Mouse (Mus musculus): ENCODE measurements around the gene Arpc1b. TPM values are rescaled to one million over a fixed set of nuclear protein-coding genes. Genes with fewer than 3 reads are reported as not detected.
"Not testable (repeated sequence)": the region's sequence is repeated elsewhere in the genome, so short reads cannot be mapped to it uniquely, and the experiment has no call there.

Arpc1b gene
- 10 to 100 TPM; 46.0 to 70.3 (median 55.0) TPM for total RNA-seq (2022)

DNA sequence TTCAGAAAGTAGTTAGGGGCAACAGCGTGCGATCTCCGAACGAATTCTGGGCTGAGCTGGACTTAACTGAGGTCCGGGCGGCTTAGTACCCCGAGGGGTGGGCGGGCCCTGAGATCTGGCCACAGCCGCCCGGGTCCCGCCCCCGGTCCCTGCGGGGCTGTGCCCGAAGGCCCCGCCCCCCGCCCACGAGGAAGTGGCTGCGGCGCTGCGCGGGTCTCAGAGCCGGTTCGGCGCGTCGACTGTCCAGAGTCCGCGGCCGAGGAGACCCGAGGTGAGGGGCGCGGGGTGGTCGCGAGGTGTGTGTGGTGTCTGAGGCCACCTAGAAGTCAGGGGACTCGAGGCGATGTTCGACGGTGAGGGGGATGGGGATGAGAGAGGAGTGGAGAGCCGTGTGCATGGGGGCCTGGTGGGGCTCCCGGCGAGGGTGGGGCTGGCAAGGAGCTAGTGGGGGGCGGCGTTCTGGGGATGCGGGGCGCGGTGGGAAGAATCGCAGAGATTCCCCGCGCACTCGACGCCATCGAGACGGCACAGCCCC is at the start of gene Arpc1b:
Arpc1b (plus strand) TSS at position 145 of the 535 bp plus-strand sequence.
- peak; percentile 60 for DNase-seq (ENCODE audit: low spot score)

DNA sequence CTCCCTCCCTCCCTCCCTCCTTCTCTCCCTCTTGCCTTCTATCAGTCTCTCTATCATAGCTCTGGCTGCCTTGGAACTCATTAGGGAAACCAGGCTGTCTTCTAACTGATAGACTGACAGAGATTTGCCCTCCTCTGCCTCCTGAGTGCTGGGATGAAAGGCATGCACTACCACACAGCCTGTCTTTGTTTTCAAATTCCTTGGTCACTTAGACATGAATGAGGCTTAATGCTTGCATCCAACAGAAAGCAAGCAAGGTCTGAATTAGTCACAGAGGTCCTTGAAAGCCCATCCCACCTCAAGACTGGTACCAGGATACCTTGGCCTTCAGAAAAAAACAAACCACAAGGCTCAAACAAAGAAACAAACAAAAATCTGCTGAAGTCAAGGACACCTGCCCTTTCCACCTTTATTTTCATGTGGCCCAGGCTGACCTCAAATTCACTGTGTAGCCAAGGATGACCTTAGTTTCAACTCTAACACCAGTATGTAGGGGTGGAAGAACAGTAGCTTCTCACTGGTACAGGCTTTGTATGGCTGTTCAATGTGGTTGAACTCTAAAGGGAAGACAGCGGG is 49.2 kb upstream of the Arpc1b start:
- DNase-seq (ENCODE audit: low spot score): no peak

DNA sequence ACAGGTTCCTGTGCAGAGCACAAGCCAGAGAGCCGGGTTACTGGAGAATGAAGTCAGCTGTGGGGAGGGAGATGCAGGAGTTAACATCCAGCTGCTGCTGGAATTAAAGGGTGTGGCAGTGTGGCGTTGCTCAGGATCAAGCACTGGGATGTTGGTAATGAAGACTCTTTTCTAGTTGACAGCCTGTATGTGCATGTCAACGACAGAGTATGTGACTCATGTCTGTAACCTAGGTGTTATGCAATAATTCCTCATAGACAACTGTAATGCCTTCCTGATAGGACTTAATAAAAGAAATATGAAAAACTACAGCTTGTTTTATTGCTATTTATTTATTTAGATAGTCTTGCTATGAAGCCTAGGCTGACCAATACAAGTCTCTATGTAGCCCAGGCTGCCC is 45.2 kb upstream of the Arpc1b start:
- no peak for DNase-seq (ENCODE audit: low spot score)

DNA sequence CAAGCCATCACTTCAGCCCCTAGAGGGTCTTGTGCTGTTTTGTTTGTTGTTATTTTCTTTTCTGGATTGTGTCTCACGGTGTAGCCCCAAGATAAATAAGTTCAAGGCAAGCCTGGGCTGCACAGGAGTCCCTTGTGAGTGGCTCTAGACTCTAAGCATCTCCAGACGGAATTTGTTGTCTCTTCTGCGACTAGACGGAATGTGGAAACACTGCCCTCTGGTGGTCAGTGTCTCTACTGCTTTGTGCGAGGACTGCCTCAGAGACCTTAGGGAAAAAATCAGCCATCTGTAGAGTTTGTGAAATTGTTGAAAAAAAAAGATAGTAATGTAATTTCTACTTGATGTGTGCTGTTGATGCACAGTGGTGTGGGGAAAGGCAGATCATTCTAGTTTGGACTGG is 44.3 kb upstream of the Arpc1b start:
- peak; percentile 50 for DNase-seq (ENCODE audit: low spot score)

DNA sequence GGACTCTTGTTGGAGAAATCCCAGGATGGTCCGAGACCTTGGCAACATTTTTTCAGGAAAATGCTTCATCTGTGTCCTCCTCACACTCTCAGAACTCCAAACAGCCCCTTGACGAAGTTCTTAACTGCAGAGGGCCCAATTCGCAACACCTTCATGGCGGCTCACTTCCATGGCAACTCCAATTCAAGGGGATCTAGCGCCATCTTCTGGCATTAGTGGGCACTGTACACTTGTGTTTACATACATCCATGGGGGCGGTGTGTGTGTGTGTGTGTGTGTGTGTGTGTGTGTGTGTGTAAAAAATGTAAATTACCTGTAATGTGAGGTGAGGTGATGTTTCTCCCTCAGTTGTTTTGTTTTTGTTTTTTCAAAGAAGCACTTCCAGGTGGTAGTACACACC is 42.7 kb upstream of the Arpc1b start:
- DNase-seq (ENCODE audit: low spot score): no peak

DNA sequence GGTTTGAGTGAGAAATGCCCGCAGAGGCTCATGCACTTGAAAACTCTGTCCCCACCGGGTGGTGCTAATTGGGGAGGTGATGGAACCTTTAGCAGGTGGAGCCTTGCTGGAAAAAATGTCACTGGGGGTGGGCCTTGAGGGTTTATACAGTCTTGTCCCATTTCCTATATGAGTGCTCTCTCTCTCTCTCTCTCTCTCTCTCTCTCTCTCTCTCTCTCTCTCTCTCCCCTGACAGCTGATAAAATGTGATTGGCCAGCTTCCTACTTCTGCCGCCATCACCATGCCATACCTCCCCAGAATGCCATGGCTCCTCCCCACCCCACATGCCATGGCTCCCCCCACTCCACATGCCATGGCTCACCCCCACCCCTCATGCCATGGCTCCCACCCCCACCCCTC is 38.9 kb upstream of the Arpc1b start:
- DNase-seq (ENCODE audit: low spot score): no peak

DNA sequence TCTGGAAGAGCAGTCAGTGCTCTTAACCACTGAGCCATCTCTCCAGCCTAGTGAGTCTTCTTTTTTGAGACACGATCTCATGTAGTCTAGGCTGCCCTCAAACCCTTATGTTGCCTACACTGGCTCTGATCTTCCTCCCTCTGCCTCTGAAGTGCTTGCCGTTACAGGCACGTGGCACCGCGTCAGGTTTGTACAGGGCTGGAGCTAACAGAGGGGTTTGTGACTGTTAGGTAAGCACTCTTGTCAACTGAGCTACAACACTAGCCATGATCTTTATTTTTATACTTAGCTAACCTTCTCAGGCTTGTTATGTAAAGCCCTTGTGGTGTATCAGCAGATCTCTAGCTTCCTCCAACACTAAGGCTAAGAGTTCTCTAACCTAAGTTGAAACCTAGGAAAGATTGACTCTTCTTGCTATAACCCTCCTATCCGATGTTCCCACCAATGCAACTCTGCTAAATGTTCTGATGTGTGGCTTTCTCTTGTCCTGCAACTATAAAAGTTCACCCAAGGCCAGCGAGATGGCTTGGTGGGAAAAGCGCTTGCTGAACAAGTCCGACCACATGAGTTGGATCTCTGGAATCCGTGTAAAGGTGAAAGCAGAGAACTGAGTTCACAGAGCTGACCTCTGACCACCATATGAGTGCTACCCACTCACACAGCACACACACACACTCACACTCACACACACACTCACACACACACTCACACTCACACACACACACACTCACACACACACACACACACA is 32.0 kb upstream of the Arpc1b start:
- no peak for DNase-seq (ENCODE audit: low spot score)

DNA sequence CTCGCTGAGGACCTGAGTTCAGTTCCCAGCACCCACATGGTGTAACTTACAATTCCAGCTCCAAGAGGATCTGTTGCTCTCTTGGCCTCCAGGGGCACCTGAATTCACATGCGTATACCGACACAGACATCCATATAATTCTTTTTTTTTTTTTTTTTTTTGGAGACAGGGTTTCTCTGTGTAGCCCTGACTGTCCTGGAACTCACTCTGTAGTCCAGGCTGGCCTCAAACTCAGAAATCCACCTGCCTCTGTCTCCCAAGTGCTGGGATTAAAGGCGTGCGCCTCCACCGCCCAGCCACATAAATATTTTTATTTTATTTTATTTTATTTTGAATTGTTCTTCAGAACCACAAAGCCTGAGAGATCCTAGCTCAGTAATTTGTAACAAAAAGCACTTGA is 30.8 kb upstream of the Arpc1b start:
- DNase-seq (ENCODE audit: low spot score): not testable (repeated sequence)

DNA sequence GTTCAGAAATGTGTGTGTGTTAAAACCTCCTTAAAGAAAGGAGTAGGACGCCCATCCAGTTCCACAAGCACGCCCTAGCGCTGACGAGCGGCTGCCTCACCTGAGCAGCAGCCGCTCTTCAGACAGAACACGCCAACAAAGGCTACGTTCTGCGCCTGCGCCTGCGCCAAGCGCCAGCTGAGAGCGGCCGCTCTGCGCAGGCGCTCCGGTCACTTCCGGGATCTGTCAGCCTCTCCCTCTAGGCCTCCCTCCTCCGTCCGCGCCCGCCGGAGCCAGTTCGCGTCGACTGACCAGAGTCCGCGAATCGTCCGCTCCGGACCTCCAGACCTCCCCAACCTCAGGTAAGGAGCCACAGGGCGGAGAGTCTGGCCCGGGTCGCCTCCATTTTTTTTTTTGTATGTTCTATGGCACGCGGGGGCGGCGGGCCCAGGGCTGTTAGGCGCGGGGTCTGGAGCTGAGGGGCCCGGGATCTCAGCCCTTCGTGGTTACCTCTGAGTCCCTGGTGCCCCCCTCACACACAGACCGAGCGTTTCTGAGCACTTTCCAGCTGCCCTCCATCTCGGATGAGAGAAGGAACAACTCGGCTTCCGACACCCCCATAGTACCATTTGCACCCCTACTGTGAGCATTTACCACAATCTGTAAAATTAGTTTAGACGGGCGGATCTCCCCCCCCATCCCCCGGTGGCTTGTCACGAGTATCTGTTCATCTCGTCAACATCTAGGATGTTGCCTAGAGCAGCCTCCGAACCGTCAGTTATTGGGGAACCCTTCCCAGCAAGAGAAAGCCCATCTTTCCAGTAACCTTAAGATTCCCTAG is 30.2 kb upstream of the Arpc1b start, which contains the start of the genes Arpc1a and Kpna7:
Arpc1a (plus strand) TSS at position 199 of the 820 bp plus-strand sequence.
Kpna7 (minus strand) TSS at position 399 of the 820 bp plus-strand sequence.
- DNase-seq (ENCODE audit: low spot score): peak; percentile 88

DNA sequence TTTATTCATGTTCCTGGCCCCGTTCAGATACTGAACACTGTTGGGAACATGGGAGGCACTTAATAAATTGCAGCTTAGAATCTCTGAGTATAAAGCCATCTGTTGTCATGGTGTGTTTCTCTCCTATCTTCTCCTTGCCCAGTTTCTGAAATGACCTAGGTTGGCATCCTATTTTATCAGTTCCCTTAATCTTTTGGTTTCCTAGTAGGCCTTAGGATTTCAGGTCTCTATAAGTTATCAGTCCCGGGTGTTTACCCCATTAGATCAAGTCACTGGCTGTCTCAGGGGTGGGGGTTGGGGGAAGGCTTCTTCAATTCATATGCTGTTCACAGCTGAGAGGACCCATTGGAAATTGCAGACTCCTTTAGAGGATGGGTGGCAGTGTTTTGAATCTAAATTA is 29.2 kb upstream of the Arpc1b start:
- DNase-seq (ENCODE audit: low spot score): no peak

DNA sequence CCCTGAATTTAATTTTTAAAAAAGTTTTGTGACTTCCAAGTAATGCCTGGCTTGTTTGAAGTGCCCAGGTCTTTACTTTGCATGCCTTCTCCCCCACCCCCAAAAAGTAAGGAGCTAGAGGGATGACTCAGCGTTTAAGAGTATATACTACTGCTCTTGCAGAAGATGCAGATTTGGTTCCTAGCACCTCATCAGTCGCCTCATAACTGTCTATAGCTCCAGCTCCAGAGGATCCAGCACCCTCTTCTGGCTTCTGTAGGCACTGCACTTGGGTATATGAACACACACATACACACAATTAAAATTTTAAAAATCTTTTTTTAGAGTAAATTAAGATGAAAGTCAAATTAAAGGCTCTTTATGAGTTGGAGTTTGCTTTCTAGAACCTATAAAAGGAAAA is 25.8 kb upstream of the Arpc1b start:
- no peak for DNase-seq (ENCODE audit: low spot score)

DNA sequence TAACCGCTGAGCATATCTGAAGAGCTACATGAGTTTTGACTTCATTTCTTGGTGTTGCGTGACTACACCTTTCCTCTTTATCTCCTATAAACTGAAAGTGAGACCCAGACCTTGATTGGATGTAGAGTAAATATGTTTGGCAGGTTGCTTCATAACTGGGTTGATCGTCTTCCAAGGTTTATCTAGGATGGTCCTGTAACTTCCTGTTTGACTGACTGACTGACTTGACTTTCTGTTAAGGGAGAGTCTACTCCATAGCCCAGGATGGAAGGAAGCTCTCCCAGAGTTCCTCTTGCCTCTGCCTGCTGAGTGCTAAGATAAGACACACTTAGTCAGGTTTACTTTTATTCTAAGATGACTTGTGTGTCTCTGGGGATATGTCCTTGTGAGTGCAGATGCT is 24.1 kb upstream of the Arpc1b start:
- no peak for DNase-seq (ENCODE audit: low spot score)

DNA sequence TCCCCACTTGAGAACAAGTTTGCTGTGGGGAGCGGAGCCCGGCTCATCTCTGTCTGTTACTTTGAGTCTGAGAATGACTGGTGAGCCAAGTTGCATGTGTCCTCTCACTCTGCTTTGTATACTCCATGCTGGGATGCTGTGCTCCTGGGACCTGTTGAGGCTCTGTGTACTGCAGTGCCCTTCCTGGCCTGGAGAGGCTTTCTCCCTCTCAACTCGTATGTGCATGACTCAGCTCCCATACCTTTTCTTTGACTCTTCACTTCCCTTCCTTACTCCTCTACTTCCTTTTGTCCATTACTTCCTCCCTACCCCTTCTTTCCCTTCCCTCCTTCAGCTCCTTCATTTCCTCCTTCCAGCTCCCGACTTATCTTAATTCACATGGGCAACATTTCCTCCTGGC is 17.8 kb upstream of the Arpc1b start:
- DNase-seq (ENCODE audit: low spot score): no peak

DNA sequence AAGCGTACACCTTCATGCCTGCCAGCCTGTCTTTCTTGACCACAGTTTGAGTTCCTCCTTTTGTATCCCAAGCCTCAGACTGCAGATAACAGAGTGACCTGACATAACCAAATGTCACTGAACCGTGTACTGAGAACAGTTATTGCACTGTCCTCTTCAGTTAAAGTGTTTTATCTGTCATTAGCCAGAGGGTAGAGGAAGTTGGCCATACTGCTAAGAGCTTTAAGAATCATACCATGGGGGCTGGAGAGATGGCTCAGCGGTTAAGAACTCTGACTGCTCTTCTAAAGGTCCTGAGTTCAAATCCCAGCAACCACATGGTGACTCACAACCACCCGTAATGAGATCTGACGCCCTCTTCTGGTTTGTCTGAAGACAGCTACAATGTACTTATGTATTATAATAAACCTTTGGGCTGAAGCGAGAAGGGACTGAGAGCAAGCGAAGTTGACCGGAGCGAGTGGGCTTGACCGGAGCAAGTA is 15.6 kb upstream of the Arpc1b start:
- DNase-seq (ENCODE audit: low spot score): no peak

DNA sequence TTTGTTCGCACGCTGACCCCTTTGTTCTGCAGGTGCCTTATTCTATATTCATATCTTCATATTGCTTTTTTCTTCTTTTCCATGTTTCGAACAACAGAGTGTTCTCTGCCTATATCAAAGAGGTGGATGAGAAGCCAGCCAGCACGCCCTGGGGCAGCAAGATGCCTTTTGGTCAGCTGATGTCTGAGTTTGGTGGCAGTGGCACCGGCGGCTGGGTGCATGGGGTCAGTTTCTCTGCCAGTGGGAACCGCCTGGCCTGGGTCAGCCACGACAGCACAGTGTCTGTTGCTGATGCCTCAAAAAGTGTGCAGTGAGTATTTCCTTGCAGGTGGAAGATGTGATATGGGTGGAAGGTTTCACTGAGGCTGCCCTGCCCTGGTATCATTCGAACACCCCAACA is 13.1 kb upstream of the Arpc1b start:
- DNase-seq (ENCODE audit: low spot score): no peak

DNA sequence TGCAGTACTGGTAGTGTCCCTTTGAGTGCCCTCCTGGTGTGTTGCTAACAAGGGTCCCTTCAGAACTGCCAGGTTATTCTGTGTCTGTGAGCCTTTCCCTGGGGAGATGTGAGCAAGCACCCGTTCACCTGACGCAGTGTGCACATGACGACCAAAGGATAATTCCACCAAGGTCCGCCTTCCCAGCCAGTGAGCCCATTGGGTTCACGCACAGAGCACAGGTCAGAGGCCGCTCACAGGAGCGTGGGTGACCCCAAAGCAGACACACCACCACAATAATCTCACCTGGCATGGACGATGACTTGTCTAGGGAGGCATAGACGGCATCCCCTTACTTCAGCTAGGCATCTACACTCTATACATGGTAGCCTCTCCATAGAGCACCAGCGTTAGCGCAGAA is 12.6 kb upstream of the Arpc1b start:
- DNase-seq (ENCODE audit: low spot score): not testable (repeated sequence)

DNA sequence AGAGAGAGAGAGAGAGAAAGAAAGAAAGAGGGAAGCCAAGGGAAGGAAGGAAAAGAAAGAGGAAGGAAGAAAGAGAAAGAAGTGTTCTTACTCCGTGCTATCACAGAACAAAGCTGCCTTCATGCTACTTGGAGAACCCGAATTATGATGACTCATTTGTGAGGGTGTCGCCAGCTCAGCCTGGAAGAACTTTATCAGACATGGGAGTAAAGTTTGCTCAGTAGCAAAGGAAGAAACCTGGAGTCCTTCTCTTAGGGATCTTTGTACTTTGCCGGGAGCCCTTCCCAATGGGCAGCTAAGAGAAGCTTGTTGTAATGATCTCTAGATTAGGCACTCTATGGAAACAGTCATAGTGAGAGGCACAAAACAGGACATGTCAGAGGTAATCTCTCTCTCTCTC is 11.3 kb upstream of the Arpc1b start:
- DNase-seq (ENCODE audit: low spot score): no peak

DNA sequence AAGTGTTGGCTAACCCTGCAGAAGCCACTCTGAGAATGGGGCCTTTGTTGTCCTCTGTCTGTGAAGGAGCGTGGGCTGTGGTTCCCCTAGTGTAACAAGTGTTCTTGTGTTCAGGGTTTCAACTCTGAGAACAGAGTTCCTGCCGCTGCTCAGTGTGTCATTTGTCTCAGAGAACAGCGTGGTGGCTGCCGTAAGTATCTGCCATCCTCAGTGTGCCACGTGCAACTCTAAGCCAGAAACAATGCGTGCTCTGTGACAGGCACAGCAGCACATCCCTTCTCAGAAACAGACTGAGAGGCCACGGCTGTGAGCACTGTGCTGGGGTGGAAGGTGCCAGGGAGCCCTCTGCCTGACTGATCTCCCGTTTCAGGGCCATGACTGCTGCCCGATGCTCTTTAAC is 9.7 kb upstream of the Arpc1b start:
- DNase-seq (ENCODE audit: low spot score): no peak

DNA sequence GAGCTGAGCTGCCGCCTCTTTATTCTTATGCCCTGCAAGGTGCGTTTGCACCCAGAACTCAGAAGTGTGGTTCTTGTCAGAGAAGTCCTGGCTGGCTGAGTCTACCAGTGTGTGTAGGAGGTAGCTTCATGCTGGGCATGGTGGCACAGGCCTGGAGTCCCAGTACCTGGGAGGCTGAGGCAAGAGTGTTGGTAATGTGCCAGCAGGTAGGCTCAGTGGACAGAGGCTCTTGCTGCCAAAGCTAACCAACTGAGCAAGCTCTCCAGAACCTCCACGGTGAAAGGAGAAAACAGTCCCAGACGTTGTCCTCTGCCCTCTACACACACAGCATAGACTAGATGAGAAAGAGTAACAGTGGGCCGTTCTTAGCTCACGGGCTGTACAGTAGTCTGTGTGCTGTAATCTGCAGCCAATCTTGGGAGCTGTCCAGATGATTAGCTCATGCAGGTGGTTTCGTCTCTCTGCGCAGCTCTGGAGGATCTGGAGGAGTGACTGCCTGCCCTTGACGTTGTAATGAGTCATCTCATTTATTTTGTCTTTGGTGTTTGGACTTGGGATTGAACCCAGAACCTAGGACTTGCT is 8.2 kb upstream of the Arpc1b start:
- no peak for DNase-seq (ENCODE audit: low spot score)

DNA sequence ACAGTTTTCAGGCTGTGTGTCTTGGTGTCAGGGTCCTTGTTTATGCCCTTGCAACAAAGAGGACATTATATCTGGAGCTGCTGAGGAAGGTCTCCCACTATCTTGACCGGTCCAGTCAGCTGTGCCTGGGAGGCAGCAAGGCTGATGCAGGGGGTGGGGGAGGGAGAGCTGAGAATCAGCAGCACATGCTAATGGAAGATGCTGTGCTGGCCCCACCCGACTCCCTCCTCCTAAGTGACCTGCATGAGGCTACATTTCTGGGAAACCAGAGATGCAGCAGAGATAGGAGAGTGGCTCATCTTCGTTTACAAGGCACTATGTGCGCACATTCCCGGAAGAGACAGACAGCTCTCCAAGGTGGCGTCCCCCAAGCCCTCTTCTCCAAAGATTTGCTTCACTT is 3.6 kb upstream of the Arpc1b start:
- DNase-seq (ENCODE audit: low spot score): no peak

DNA sequence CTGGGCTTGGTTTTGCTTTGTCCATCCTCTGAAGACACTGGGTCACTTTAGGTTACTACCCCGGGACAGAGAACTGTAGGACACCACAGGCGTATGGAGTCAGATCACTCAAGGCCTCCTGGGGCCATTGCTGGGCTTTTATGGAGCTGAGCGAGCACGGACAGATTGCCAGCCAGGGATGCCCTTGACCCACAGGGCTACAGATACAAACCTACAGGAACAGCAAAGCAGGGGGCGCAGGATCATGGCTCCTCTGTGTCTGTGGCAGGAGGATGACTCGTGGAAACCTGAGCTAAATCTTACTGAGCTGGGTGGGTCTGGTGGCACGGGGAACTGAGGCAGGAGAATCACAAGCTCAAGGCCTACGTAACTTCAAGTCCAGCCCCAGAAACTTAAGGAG is 1.4 kb upstream of the Arpc1b start:
- no peak for DNase-seq (ENCODE audit: low spot score)

DNA sequence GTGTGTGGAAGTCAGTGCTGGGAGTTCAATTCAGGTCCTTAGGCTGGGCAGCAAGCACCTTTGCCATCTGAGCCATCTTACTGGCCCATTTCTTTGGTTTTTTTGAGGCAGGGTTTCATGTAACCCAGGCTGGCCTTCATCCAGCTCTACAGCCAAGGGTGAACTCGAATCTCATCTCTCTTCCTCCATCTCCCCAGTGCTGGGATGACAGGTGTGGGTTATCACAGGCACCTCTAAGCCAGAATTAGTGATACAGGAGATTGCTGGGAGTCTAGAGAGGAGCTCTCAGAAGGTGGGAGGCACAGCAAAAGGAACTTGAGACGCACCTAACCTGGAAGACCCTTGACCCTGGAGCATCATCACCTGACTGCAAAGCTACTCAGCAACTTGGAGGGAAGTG is 599 bp upstream of the Arpc1b start:
- no peak for DNase-seq (ENCODE audit: low spot score)
